Mouse (Mus musculus) c-Kit-negative CD71-positive TER-119-positive erythroid progenitor cells, embryonic 14.5 days (primary cell): ENCODE measurements around the gene Iqce.

Source experiments
- DNase-seq: peaks from one replicate; pipeline ENCODE4 v3.0.0-alpha.2; 2013; ENCODE audit warnings: low read depth, low spot score

Iqce gene

GRCm38 (mm10) chr5:140615321-140616109, 86.7 kb downstream of the Iqce start:
- no peak for DNase-seq

DNA sequence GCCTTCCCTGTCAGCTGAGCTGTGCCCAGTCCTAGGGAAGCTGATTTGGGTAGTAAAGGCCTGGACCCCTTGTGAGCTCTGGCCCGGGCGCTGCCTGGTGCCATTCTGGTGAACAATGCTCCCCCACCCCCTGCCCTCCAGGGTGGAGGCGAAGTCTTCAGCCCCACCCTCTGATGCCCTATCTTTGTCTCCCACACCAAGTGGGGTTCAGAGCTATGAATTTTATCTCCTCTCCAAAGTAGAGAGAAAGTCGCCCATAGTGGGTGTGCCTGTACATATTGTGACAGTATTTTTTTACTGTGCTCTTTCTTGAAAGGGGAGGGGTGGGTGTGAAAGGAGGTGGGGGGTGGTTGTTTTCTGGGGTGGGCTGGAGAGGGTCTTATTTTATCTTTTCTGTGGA, 87.3 kb downstream of the Iqce start:
- no peak for DNase-seq

GRCm38 (mm10) chr5:140614141-140614540, 88.0 kb downstream of the Iqce start:
- DNase-seq = no peak

DNA sequence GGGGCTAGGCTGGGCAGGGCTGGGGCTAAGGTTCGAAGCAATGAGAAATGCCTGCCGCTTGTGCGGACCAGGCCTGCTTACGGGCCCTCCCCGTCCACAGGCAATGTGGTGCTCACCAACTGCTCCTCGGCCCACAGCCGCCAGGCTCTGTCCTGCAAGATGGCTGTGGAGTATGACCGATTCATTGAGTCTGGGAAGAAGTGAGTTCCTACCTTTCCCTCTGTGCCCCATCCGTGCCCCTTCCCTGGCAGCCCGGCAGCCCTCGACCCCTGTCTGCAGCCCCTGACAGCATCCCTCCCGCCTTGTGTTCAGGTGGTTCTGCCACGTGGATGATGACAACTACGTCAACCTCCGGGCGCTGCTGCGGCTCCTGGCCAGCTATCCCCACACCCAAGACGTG, 90.0 kb downstream of the Iqce start:
- no peak for DNase-seq
